Mouse (Mus musculus) kidney, postnatal 25 days (tissue): ENCODE measurements around the gene Tdrd3.
A peak's percentile ranks its signal among the peaks of the same experiment; 100 is the strongest.

Source experiments
- DNase-seq, 2 experiments: peaks; one replicate each; pipeline ENCODE4 v3.0.0; 2021; ENCODE audit warnings: mixed read lengths in 2 of 2

Tdrd3 gene

DNA sequence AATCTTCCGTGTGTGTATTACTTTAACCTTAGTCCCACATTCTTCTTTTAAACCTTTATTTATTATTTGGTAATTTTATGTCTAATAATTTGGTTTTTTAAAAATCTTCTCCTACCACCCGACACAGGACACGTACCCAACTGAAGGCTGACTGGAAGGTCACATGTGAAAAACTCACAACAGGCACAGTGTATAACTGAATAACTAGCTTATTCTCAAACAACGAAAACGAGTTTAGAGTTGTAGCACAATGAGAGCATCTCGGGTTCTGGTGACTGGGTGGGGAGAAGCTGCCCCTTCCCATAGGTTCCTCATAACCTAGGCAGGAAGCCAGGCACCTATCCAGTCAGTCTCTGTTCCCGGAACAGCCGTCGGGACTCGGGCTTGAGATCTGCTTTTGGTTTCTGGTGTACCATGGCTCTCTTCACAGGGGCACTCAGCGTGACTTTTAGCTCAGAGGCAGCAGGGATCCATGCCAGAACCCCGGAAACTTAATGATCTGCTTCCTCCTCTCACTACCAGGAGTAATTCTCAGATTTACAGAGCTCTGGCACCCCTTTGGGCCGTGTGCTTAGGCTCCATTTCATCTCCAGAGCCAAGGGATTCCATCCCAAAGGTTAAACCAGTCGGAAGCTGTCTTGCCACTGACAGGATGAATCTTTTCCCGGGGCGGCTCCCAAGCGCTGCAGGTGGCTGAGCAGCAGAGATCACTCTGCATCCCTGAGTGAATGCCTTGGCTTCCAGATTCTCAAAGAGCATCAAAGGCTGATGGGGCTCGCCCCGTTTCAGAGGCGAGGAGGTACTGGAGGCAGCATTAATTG is 151.4 kb downstream of the Tdrd3 start:
- peak; percentile 20 to 36 for DNase-seq

- peak; percentile 16 to 41 for DNase-seq
These were observed 152.0 kb downstream of the Tdrd3 start for GRCm38 (mm10) chr14:87568447-87568908.

DNA sequence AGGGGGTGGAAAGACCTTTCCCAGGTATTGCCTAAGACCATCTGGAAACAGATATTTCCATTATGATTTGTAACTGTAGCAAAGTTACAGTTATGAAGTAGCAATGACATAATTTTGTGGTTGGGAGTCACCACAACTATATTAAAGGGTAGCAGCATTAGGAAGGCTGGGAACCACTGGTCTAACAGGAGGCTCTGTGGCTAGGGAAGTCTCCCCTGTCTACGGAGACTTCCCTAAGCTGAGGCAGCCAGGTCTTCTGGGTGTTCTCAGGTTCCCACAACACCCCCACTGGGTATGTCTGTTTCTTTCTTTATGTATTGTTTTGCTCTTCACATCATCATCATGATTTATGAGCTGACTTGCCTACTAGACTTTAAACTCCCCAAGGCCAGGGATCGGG is 153.0 kb downstream of the Tdrd3 start:
- DNase-seq = no peak

- no peak for DNase-seq
These were observed 156.0 kb downstream of the Tdrd3 start for GRCm38 (mm10) chr14:87572453-87572852.

DNA sequence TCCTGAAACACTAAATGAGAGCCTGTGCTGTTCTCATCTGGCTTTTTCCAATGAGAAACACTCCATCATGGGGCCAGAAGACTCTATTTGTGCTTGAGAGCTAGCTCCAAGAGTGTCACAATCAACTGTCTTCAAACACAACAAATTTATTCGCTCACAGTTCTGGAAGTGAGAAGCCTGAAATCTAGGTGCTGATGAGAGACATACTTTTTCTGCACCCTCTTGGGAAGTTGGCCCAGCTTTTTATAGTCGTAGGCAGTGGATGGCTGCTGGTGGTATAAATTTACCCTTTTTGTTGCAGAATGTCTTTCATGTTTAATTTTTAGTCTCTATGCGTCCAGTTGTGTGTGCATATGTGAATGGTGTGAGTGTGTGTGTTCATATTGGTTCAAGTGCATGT is 166.2 kb downstream of the Tdrd3 start:
- no peak for DNase-seq
